In the genomic region with DNA sequence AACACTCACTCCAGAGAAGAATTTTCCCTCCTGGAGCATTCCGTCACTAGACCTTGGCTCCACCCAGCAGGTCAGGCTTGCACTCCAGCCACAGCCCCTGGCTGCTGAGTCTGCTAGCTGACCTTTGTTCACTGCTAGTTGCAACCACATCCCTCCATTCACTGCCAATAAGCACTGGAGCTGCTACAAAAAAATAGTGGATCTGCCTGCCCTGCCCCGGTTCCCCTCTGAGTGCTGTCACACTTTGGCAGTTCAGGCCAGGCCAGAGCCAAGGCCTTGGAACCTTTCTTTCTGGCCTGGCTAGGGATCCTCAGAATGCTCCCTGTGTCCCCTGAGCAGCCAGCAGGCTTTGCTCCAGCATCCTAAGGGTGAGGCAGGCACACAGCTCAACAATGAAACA, we compare ENCODE assay signal across 9 mouse cellular contexts. TPM values are rescaled to one million over a fixed set of nuclear protein-coding genes. Genes with fewer than 3 reads are reported as not detected.
DNase-seq lines count a peak whose midpoint lies in the region; ATAC-seq and TF ChIP-seq lines count a peak whose summit lies in the region.
"Had no signal": no experiment of that assay in that cellular context is flagged by ENCODE, and none has a peak within 500 bp of the region (broad histone marks: within the 10 kb centered on the region; RNA-seq: fewer than 3 reads in every experiment).

No protein-coding gene starts in this region.

- no peak overlapping the region for H3K4me2 ChIP-seq in hindbrain, postnatal 0 days (ENCODE audit: low read depth, low read length)
- H3K4me2 ChIP-seq in hindbrain, embryonic 12.5 days (replicated peaks), result no peak overlapping the region
- H3K4me2 ChIP-seq in midbrain, embryonic 16.5 days (ENCODE audit: low read length), result no peak overlapping the region
- H3K4me2 ChIP-seq: midbrain, embryonic 12.5 days had no signal

- no peaks in the 10 kb centered on the region for H3K4me1 ChIP-seq in hindbrain, postnatal 0 days (ENCODE audit: insufficient read depth, low read length)
- H3K4me1 ChIP-seq in hindbrain, embryonic 12.5 days, result no peaks in the 10 kb centered on the region
- no peaks in the 10 kb centered on the region for H3K4me1 ChIP-seq in cerebellum, adult 2 months (ENCODE audit: control insufficient read depth, insufficient read depth, low read length)
- peaks cover 10% of the 10 kb centered on the region; the same call in 1 of the 2 replicates for H3K4me1 ChIP-seq in limb, embryonic 10.5 days
- H3K4me1 ChIP-seq in midbrain, embryonic 16.5 days (ENCODE audit: control insufficient read depth, insufficient read depth, low read length), result no peaks in the 10 kb centered on the region
- H3K4me1 ChIP-seq: midbrain, embryonic 12.5 days had no signal

- H3K27me3 ChIP-seq in hindbrain, postnatal 0 days (ENCODE audit: insufficient read depth, low read length), result no peaks in the 10 kb centered on the region
- no peaks in the 10 kb centered on the region for H3K27me3 ChIP-seq in hindbrain, embryonic 12.5 days
- no peaks in the 10 kb centered on the region for H3K27me3 ChIP-seq in cerebellum, adult 2 months (ENCODE audit: control insufficient read depth, insufficient read depth, low read length)
- no peaks in the 10 kb centered on the region for H3K27me3 ChIP-seq in limb, embryonic 10.5 days (ENCODE audit: low read depth, poor library complexity, severe bottlenecking)
- no peaks in the 10 kb centered on the region for H3K27me3 ChIP-seq in midbrain, embryonic 16.5 days (ENCODE audit: control insufficient read depth, insufficient read depth, low read depth, low read length)
- H3K27me3 ChIP-seq: midbrain, embryonic 12.5 days had no signal

- no peaks in the 10 kb centered on the region for H3K36me3 ChIP-seq in hindbrain, postnatal 0 days (ENCODE audit: insufficient read depth, low read length)
- peaks cover under 1% of the 10 kb centered on the region; the same call in 1 of the 2 replicates for H3K36me3 ChIP-seq in hindbrain, embryonic 12.5 days
- peaks cover 2% of the 10 kb centered on the region; the same call in 1 of the 2 replicates for H3K36me3 ChIP-seq in limb, embryonic 10.5 days
- no peaks in the 10 kb centered on the region for H3K36me3 ChIP-seq in midbrain, embryonic 16.5 days (ENCODE audit: control insufficient read depth, insufficient read depth, low read length)
- H3K36me3 ChIP-seq: midbrain, embryonic 12.5 days had no signal

- WGBS in hindbrain, postnatal 0 days, result 33% methylated on average over 2 of the region's 2 CpGs
- WGBS in hindbrain, embryonic 12.5 days, result 56% methylated on average over 2 of the region's 2 CpGs
- WGBS in cerebellum, adult 2 months, result 8% methylated on average over 2 of the region's 2 CpGs
- 36% methylated on average over 2 of the region's 2 CpGs for WGBS in limb, embryonic 10.5 days
- WGBS in midbrain, embryonic 16.5 days, result 57% methylated on average over 2 of the region's 2 CpGs

- H3K9me3 ChIP-seq in hindbrain, postnatal 0 days (ENCODE audit: low read length), result no peaks in the 10 kb centered on the region
- peaks cover 3% of the 10 kb centered on the region; the same call in 1 of the 2 replicates for H3K9me3 ChIP-seq in hindbrain, embryonic 12.5 days (replicated peaks)
- H3K9me3 ChIP-seq in limb, embryonic 10.5 days (replicated peaks), result no peaks in the 10 kb centered on the region
- no peaks in the 10 kb centered on the region for H3K9me3 ChIP-seq in midbrain, embryonic 16.5 days (replicated peaks; ENCODE audit: control insufficient read depth, low read length, poor library complexity, severe bottlenecking)
- H3K9me3 ChIP-seq: midbrain, embryonic 12.5 days had no signal

- TF ChIP-seq CTCF in hindbrain, postnatal 0 days (IDR thresholded peaks at IDR 0.05; ENCODE audit: low read depth), result no peak
- TF ChIP-seq CTCF in cerebellum, adult 2 months (IDR thresholded peaks at IDR 0.05; ENCODE audit: borderline replicate concordance, insufficient read depth, low read depth, low read length), result no peak

- H3K9ac ChIP-seq in hindbrain, postnatal 0 days (replicated peaks; ENCODE audit: low read length), result no peak overlapping the region
- no peak overlapping the region for H3K9ac ChIP-seq in hindbrain, embryonic 12.5 days
- no peak overlapping the region for H3K9ac ChIP-seq in midbrain, embryonic 16.5 days (ENCODE audit: low read depth, low read length)
- H3K9ac ChIP-seq: midbrain, embryonic 12.5 days had no signal

- peak; percentile 34 for DNase-seq in hindbrain, postnatal 0 days (ENCODE audit: low spot score)
- peak; percentile 76 to 91 for DNase-seq in cerebellum, adult 2 months
- peak; percentile 53 for DNase-seq in heart, adult 8-10 months (ENCODE audit: low spot score)
- DNase-seq in limb, embryonic 10.5 days (ENCODE audit: low spot score), result peak; percentile 47
- DNase-seq in right cerebral cortex, postnatal 36 days (ENCODE audit: low spot score in 2 of 2), result no peak
- no peak for DNase-seq in layer of hippocampus, adult 8-10 months (ENCODE audit: low spot score in 2 of 2)

- no peak overlapping the region for H3K4me3 ChIP-seq in hindbrain, postnatal 0 days (ENCODE audit: low read length)
- H3K4me3 ChIP-seq in hindbrain, embryonic 12.5 days, result no peak overlapping the region
- H3K4me3 ChIP-seq in cerebellum, adult 2 months (replicated peaks; ENCODE audit: insufficient read depth, low read depth, low read length), result no peak overlapping the region
- no peak overlapping the region for H3K4me3 ChIP-seq in limb, embryonic 10.5 days
- no peak overlapping the region for H3K4me3 ChIP-seq in midbrain, embryonic 16.5 days (ENCODE audit: low read depth, low read length)
- H3K4me3 ChIP-seq: midbrain, embryonic 12.5 days had no signal

- H3K27ac ChIP-seq in hindbrain, postnatal 0 days, result no peak overlapping the region
- no peak overlapping the region for H3K27ac ChIP-seq in hindbrain, embryonic 12.5 days
- no peak overlapping the region for H3K27ac ChIP-seq in cerebellum, adult 2 months (ENCODE audit: insufficient read depth, low read length)
- H3K27ac ChIP-seq in limb, embryonic 10.5 days, result peak overlapping the region; percentile 54
- H3K27ac ChIP-seq in midbrain, embryonic 16.5 days (ENCODE audit: low read length), result no peak overlapping the region
- H3K27ac ChIP-seq: midbrain, embryonic 12.5 days had no signal

- TF ChIP-seq POLR2A in cerebellum, adult 2 months (IDR thresholded peaks at IDR 0.05; ENCODE audit: borderline replicate concordance, insufficient read depth, low read length), result no peak

- peak; percentile 63; the same call in 1 of the 2 replicates for ATAC-seq in hindbrain, postnatal 0 days
- no peak for ATAC-seq in hindbrain, embryonic 12.5 days (ENCODE audit: low FRiP score)
- no peak for ATAC-seq in midbrain, embryonic 16.5 days

RNA-seq across cellular contexts. Expression of a gene that starts 19.6 kb away (rescaled TPM):
- total RNA-seq in hindbrain, postnatal 0 days (2014; rRNA removed), result 82.1 and 87.9 TPM in 2 replicates
- 463 and 522 TPM in 2 replicates for polyA plus RNA-seq in hindbrain, postnatal 0 days (2015; fragmentation: Nextera tagmentation; extraction: Ambion mirVana)
- polyA plus RNA-seq in hindbrain, embryonic 12.5 days (2016; fragmentation: Nextera tagmentation; extraction: Ambion mirVana), result 559 and 584 TPM in 2 replicates
- polyA plus RNA-seq in cerebellum, adult 2 months (2012; rRNA removed), result 87.6 and 91.4 TPM in 2 replicates
- 10 to 100 TPM; 54.1 to 62.0 (median 59.1) TPM for total RNA-seq in heart, adult 8-10 months (2022)
- polyA plus RNA-seq in limb, embryonic 10.5 days (2016; fragmentation: Nextera tagmentation; extraction: Ambion mirVana), result 639 and 665 TPM in 2 replicates
- 407 and 417 TPM in 2 replicates for polyA plus RNA-seq in midbrain, embryonic 16.5 days (2015; fragmentation: Nextera tagmentation; extraction: Ambion mirVana)
- 100 to 1,000 TPM; 129 to 143 (median 138) TPM for total RNA-seq in layer of hippocampus, adult 8-10 months (2022)

RNA-seq across cellular contexts. Expression of a gene that starts 20.1 kb away (rescaled TPM):
- 143 and 192 TPM in 2 replicates for total RNA-seq in hindbrain, postnatal 0 days (2014; rRNA removed)
- polyA plus RNA-seq in hindbrain, postnatal 0 days (2015; fragmentation: Nextera tagmentation; extraction: Ambion mirVana), result 876 and 940 TPM in 2 replicates
- polyA plus RNA-seq in hindbrain, embryonic 12.5 days (2016; fragmentation: Nextera tagmentation; extraction: Ambion mirVana), result 2,304 and 2,598 TPM in 2 replicates
- polyA plus RNA-seq in cerebellum, adult 2 months (2012; rRNA removed), result 629 and 642 TPM in 2 replicates
- total RNA-seq in heart, adult 8-10 months (2022), result 100 to 1,000 TPM; 367 to 444 (median 409) TPM
- 1,996 and 2,303 TPM in 2 replicates for polyA plus RNA-seq in limb, embryonic 10.5 days (2016; fragmentation: Nextera tagmentation; extraction: Ambion mirVana)
- 1,316 and 1,531 TPM in 2 replicates for polyA plus RNA-seq in midbrain, embryonic 16.5 days (2015; fragmentation: Nextera tagmentation; extraction: Ambion mirVana)
- total RNA-seq in layer of hippocampus, adult 8-10 months (2022), result 100 to 1,000 TPM; 429 to 500 (median 469) TPM

RNA-seq across cellular contexts. Expression of a gene that starts 33.9 kb away (rescaled TPM):
- total RNA-seq in hindbrain, postnatal 0 days (2014; rRNA removed), result 45.5 and 46.7 TPM in 2 replicates
- polyA plus RNA-seq in hindbrain, postnatal 0 days (2015; fragmentation: Nextera tagmentation; extraction: Ambion mirVana), result 75.2 and 83.9 TPM in 2 replicates
- polyA plus RNA-seq in hindbrain, embryonic 12.5 days (2016; fragmentation: Nextera tagmentation; extraction: Ambion mirVana), result 39.7 and 43.1 TPM in 2 replicates
- polyA plus RNA-seq in cerebellum, adult 2 months (2012; rRNA removed), result 45.6 and 45.7 TPM in 2 replicates
- 10 to 100 TPM; 11.5 to 17.2 (median 14.1) TPM for total RNA-seq in heart, adult 8-10 months (2022)
- 14.6 and 16.0 TPM in 2 replicates for polyA plus RNA-seq in limb, embryonic 10.5 days (2016; fragmentation: Nextera tagmentation; extraction: Ambion mirVana)
- 68.9 and 70.6 TPM in 2 replicates for polyA plus RNA-seq in midbrain, embryonic 16.5 days (2015; fragmentation: Nextera tagmentation; extraction: Ambion mirVana)
- 100 to 1,000 TPM in 3 of 4 experiments, 10 to 100 TPM in 1; 95.0 to 117 (median 110) TPM for total RNA-seq in layer of hippocampus, adult 8-10 months (2022)

RNA-seq across cellular contexts. Expression of a gene that starts 57.3 kb away (rescaled TPM):
- total RNA-seq in hindbrain, postnatal 0 days (2014; rRNA removed), result 7.8 and 11.5 TPM in 2 replicates
- 5.2 and 5.3 TPM in 2 replicates for polyA plus RNA-seq in hindbrain, postnatal 0 days (2015; fragmentation: Nextera tagmentation; extraction: Ambion mirVana)
- 3.8 and 4.5 TPM in 2 replicates for polyA plus RNA-seq in hindbrain, embryonic 12.5 days (2016; fragmentation: Nextera tagmentation; extraction: Ambion mirVana)
- polyA plus RNA-seq in cerebellum, adult 2 months (2012; rRNA removed), result 5.1 and 6.2 TPM in 2 replicates
- total RNA-seq in heart, adult 8-10 months (2022), result under 1 TPM in 2 of 4 experiments, not detected in 2; 0.28 to 0.35 TPM
- polyA plus RNA-seq in limb, embryonic 10.5 days (2016; fragmentation: Nextera tagmentation; extraction: Ambion mirVana), result 0.39 and 0.56 TPM in 2 replicates
- 8.9 and 9.6 TPM in 2 replicates for polyA plus RNA-seq in midbrain, embryonic 16.5 days (2015; fragmentation: Nextera tagmentation; extraction: Ambion mirVana)
- total RNA-seq in layer of hippocampus, adult 8-10 months (2022), result 1 to 10 TPM; 2.8 to 5.2 (median 3.9) TPM

Comparison
In these comparisons a context has a peak if more than half of its experiments do, and no peak if none do; other contexts are left out.
1. DNase-seq: peak in hindbrain, postnatal 0 days (single experiment), cerebellum, adult 2 months (2 of 2), heart, adult 8-10 months (single experiment) and limb, embryonic 10.5 days (single experiment); none in right cerebral cortex, postnatal 36 days (0 of 2) and layer of hippocampus, adult 8-10 months (0 of 2).